ENCODE assay signal across 17 mouse cellular contexts in genomic region chr6:38838061-38838460, GRCm38 (mm10). TPM values are rescaled to one million over a fixed set of nuclear protein-coding genes. Genes with fewer than 3 reads are reported as not detected.
A peak's percentile ranks its signal among the peaks of the same experiment; 100 is the strongest.
DNase-seq lines count a peak whose midpoint lies in the region; ATAC-seq and TF ChIP-seq lines count a peak whose summit lies in the region.
"Had no signal": no experiment of that assay in that cellular context is flagged by ENCODE, and none has a peak within 500 bp of the region (broad histone marks: within the 10 kb centered on the region; RNA-seq: fewer than 3 reads in every experiment).

No protein-coding gene starts in this region.

- H3K4me1 ChIP-seq in hindbrain, embryonic 10.5 days (replicated peaks) = peaks cover 22% of the 10 kb centered on the region
- H3K4me1 ChIP-seq in hindbrain, postnatal 0 days (ENCODE audit: insufficient read depth, low read length) = peaks cover 20% of the 10 kb centered on the region
- H3K4me1 ChIP-seq in liver, embryonic 13.5 days (replicated peaks) = peaks cover 96% of the 10 kb centered on the region
- peaks cover 41% of the 10 kb centered on the region for H3K4me1 ChIP-seq in liver, postnatal 0 days (ENCODE audit: insufficient read depth)
- no peaks in the 10 kb centered on the region; the same call in 1 of the 2 replicates for H3K4me1 ChIP-seq in neural tube, embryonic 11.5 days (ENCODE audit: control insufficient read depth, insufficient read depth, low read length)
- H3K4me1 ChIP-seq in forebrain, embryonic 16.5 days (replicated peaks; ENCODE audit: control insufficient read depth, insufficient read depth, low read length) = peaks cover 12% of the 10 kb centered on the region

- WGBS in hindbrain, embryonic 10.5 days = 84% methylated on average over 4 of the region's 4 CpGs
- WGBS in hindbrain, postnatal 0 days = 69% methylated on average over 4 of the region's 4 CpGs
- WGBS in liver, embryonic 13.5 days (ENCODE audit: insufficient replicate concordance) = 81% methylated on average over 4 of the region's 4 CpGs
- 91% methylated on average over 4 of the region's 4 CpGs for WGBS in liver, postnatal 0 days (ENCODE audit: insufficient replicate concordance)
- WGBS in neural tube, embryonic 11.5 days = 78% methylated on average over 4 of the region's 4 CpGs
- WGBS in forebrain, embryonic 16.5 days = 81% methylated on average over 4 of the region's 4 CpGs

- no peaks in the 10 kb centered on the region for H3K9me3 ChIP-seq in hindbrain, embryonic 10.5 days
- H3K9me3 ChIP-seq in hindbrain, postnatal 0 days (ENCODE audit: low read length) = no peaks in the 10 kb centered on the region
- no peaks in the 10 kb centered on the region for H3K9me3 ChIP-seq in liver, embryonic 13.5 days (replicated peaks)
- H3K9me3 ChIP-seq in liver, postnatal 0 days (ENCODE audit: low read length) = no peaks in the 10 kb centered on the region
- no peaks in the 10 kb centered on the region for H3K9me3 ChIP-seq in neural tube, embryonic 11.5 days (ENCODE audit: control insufficient read depth, low read length)
- H3K9me3 ChIP-seq in forebrain, embryonic 16.5 days (ENCODE audit: control insufficient read depth, low read length) = no peaks in the 10 kb centered on the region
- H3K9me3 ChIP-seq: forebrain, embryonic 10.5 days; limb, embryonic 12.5 days; neural tube, embryonic 12.5 days had no signal

- H3K4me2 ChIP-seq in hindbrain, postnatal 0 days (ENCODE audit: low read depth, low read length) = no peak overlapping the region
- no peak overlapping the region for H3K4me2 ChIP-seq in liver, embryonic 13.5 days
- H3K4me2 ChIP-seq in liver, postnatal 0 days (ENCODE audit: low read depth, low read length) = no peak overlapping the region
- no peak overlapping the region for H3K4me2 ChIP-seq in neural tube, embryonic 11.5 days (ENCODE audit: low read depth)
- H3K4me2 ChIP-seq in forebrain, embryonic 16.5 days (ENCODE audit: low read length) = no peak overlapping the region
- H3K4me2 ChIP-seq: limb, embryonic 12.5 days; neural tube, embryonic 12.5 days had no signal

- no peak for TF ChIP-seq CTCF in hindbrain, postnatal 0 days (IDR thresholded peaks at IDR 0.05; ENCODE audit: low read depth)
- no peak for TF ChIP-seq CTCF in liver, postnatal 0 days (IDR thresholded peaks at IDR 0.05; ENCODE audit: low read depth)

- H3K9ac ChIP-seq in hindbrain, postnatal 0 days (replicated peaks; ENCODE audit: low read length) = no peak overlapping the region
- no peak overlapping the region for H3K9ac ChIP-seq in liver, embryonic 13.5 days
- no peak overlapping the region for H3K9ac ChIP-seq in liver, postnatal 0 days (replicated peaks)
- H3K9ac ChIP-seq in neural tube, embryonic 11.5 days (ENCODE audit: low read length) = no peak overlapping the region
- H3K9ac ChIP-seq in forebrain, embryonic 16.5 days (replicated peaks; ENCODE audit: low read depth, low read length) = no peak overlapping the region
- H3K9ac ChIP-seq: limb, embryonic 12.5 days; neural tube, embryonic 12.5 days had no signal

- H3K36me3 ChIP-seq in hindbrain, embryonic 10.5 days = peaks cover 32% of the 10 kb centered on the region
- H3K36me3 ChIP-seq in hindbrain, postnatal 0 days (ENCODE audit: insufficient read depth, low read length) = no peaks in the 10 kb centered on the region
- H3K36me3 ChIP-seq in liver, embryonic 13.5 days = peaks cover 58% of the 10 kb centered on the region
- peaks cover 18% of the 10 kb centered on the region for H3K36me3 ChIP-seq in liver, postnatal 0 days (replicated peaks; ENCODE audit: insufficient read depth, low read length)
- H3K36me3 ChIP-seq in neural tube, embryonic 11.5 days (ENCODE audit: control insufficient read depth, insufficient read depth, low read length) = no peaks in the 10 kb centered on the region; the same call in 1 of the 2 replicates
- no peaks in the 10 kb centered on the region for H3K36me3 ChIP-seq in forebrain, embryonic 16.5 days (ENCODE audit: control insufficient read depth, insufficient read depth)

- TF ChIP-seq EP300 in liver, postnatal 0 days (IDR thresholded peaks at IDR 0.05; ENCODE audit: low read depth) = no peak

- no peaks in the 10 kb centered on the region for H3K27me3 ChIP-seq in hindbrain, embryonic 10.5 days (ENCODE audit: insufficient read depth, poor library complexity, severe bottlenecking)
- no peaks in the 10 kb centered on the region for H3K27me3 ChIP-seq in hindbrain, postnatal 0 days (ENCODE audit: insufficient read depth, low read length)
- no peaks in the 10 kb centered on the region for H3K27me3 ChIP-seq in liver, embryonic 13.5 days
- H3K27me3 ChIP-seq in liver, postnatal 0 days (ENCODE audit: insufficient read depth, low read length) = no peaks in the 10 kb centered on the region
- no peaks in the 10 kb centered on the region for H3K27me3 ChIP-seq in neural tube, embryonic 11.5 days (ENCODE audit: control insufficient read depth, insufficient read depth, low read length)
- H3K27me3 ChIP-seq in forebrain, embryonic 16.5 days (replicated peaks; ENCODE audit: control insufficient read depth, insufficient read depth, low read length) = no peaks in the 10 kb centered on the region
- H3K27me3 ChIP-seq: limb, embryonic 12.5 days; neural tube, embryonic 12.5 days had no signal

- no peak for DNase-seq in hindbrain, embryonic 10.5 days (ENCODE audit: low spot score)
- DNase-seq in hindbrain, postnatal 0 days (ENCODE audit: low spot score) = no peak
- DNase-seq in liver, embryonic 13.5 days = no peak
- DNase-seq in liver, postnatal 0 days = no peak
- DNase-seq in neural tube, embryonic 11.5 days (ENCODE audit: low spot score) = no peak
- no peak for DNase-seq in neural tube, embryonic 10.5 days (ENCODE audit: extremely low spot score, low spot score)
- DNase-seq: cerebellum, postnatal 36 days; heart, adult 18-20 months; heart, postnatal 4 days; kidney, postnatal 36 days; lung, adult 18-20 months; thymus, postnatal 25 days had no signal

- ATAC-seq in hindbrain, postnatal 0 days = no peak
- no peak for ATAC-seq in liver, embryonic 13.5 days (ENCODE audit: low read depth)
- ATAC-seq in liver, postnatal 0 days = no peak
- ATAC-seq in neural tube, embryonic 11.5 days (ENCODE audit: insufficient read depth, low FRiP score, low TSS enrichment) = no peak
- no peak for ATAC-seq in forebrain, embryonic 16.5 days
- ATAC-seq: intestine, embryonic 16.5 days had no signal

- no peak overlapping the region for H3K4me3 ChIP-seq in hindbrain, embryonic 10.5 days
- no peak overlapping the region for H3K4me3 ChIP-seq in hindbrain, postnatal 0 days (ENCODE audit: low read length)
- no peak overlapping the region for H3K4me3 ChIP-seq in liver, embryonic 13.5 days (replicated peaks)
- no peak overlapping the region for H3K4me3 ChIP-seq in liver, postnatal 0 days (ENCODE audit: low read depth, low read length)
- no peak overlapping the region for H3K4me3 ChIP-seq in neural tube, embryonic 11.5 days (ENCODE audit: low read depth, low read length)
- H3K4me3 ChIP-seq in forebrain, embryonic 16.5 days (replicated peaks; ENCODE audit: low read length) = no peak overlapping the region
- H3K4me3 ChIP-seq: forebrain, embryonic 10.5 days; limb, embryonic 12.5 days; neural tube, embryonic 12.5 days had no signal

- H3K27ac ChIP-seq in hindbrain, embryonic 10.5 days = 0 out of 2 replicates have a peak overlapping the region, but pooled peaks have one; percentile 40
- H3K27ac ChIP-seq in hindbrain, postnatal 0 days = no peak overlapping the region
- H3K27ac ChIP-seq in liver, embryonic 13.5 days = peak overlapping the region; percentile 60
- H3K27ac ChIP-seq in liver, postnatal 0 days (ENCODE audit: low read depth) = no peak overlapping the region
- H3K27ac ChIP-seq in neural tube, embryonic 11.5 days (ENCODE audit: low read depth, low read length) = 0 out of 2 replicates have a peak overlapping the region, but pooled peaks have one; percentile 29
- no peak overlapping the region for H3K27ac ChIP-seq in forebrain, embryonic 16.5 days (ENCODE audit: low read length)
- H3K27ac ChIP-seq: forebrain, embryonic 10.5 days; limb, embryonic 12.5 days; neural tube, embryonic 12.5 days had no signal

RNA-seq across cellular contexts. Expression of gene Tbxas1, which starts 37.1 kb away (rescaled TPM):
- 1.1 and 1.9 TPM in 2 replicates for polyA plus RNA-seq in hindbrain, embryonic 10.5 days (2016; fragmentation: Nextera tagmentation; extraction: Ambion mirVana)
- total RNA-seq in hindbrain, postnatal 0 days (2014; rRNA removed) = 2.0 and 4.3 TPM in 2 replicates
- polyA plus RNA-seq in hindbrain, postnatal 0 days (2015; fragmentation: Nextera tagmentation; extraction: Ambion mirVana) = 2.1 and 2.4 TPM in 2 replicates
- 11.4 and 12.2 TPM in 2 replicates for polyA plus RNA-seq in liver, embryonic 13.5 days (2015; fragmentation: Nextera tagmentation; extraction: Ambion mirVana)
- polyA plus RNA-seq in liver, postnatal 0 days (2015; fragmentation: Nextera tagmentation; extraction: Ambion mirVana) = 10.3 and 10.6 TPM in 2 replicates
- 1.5 and 2.8 TPM in 2 replicates for polyA plus RNA-seq in neural tube, embryonic 11.5 days (2014; fragmentation: Nextera tagmentation; extraction: Ambion mirVana)
- 1.1 and 1.4 TPM in 2 replicates for polyA plus RNA-seq in forebrain, embryonic 16.5 days (2015; fragmentation: Nextera tagmentation; extraction: Ambion mirVana)

RNA-seq across cellular contexts. Expression of gene Hipk2, which starts 37.9 kb away (rescaled TPM):
- 28.5 and 29.6 TPM in 2 replicates for polyA plus RNA-seq in hindbrain, embryonic 10.5 days (2016; fragmentation: Nextera tagmentation; extraction: Ambion mirVana)
- total RNA-seq in hindbrain, postnatal 0 days (2014; rRNA removed) = 60.3 and 67.8 TPM in 2 replicates
- 24.9 and 25.3 TPM in 2 replicates for polyA plus RNA-seq in hindbrain, postnatal 0 days (2015; fragmentation: Nextera tagmentation; extraction: Ambion mirVana)
- 20.1 and 20.4 TPM in 2 replicates for polyA plus RNA-seq in liver, embryonic 13.5 days (2015; fragmentation: Nextera tagmentation; extraction: Ambion mirVana)
- polyA plus RNA-seq in liver, postnatal 0 days (2015; fragmentation: Nextera tagmentation; extraction: Ambion mirVana) = 9.6 and 9.7 TPM in 2 replicates
- polyA plus RNA-seq in neural tube, embryonic 11.5 days (2014; fragmentation: Nextera tagmentation; extraction: Ambion mirVana) = 26.7 and 30.6 TPM in 2 replicates
- 26.9 and 29.2 TPM in 2 replicates for polyA plus RNA-seq in forebrain, embryonic 16.5 days (2015; fragmentation: Nextera tagmentation; extraction: Ambion mirVana)

Comparison
In these comparisons a context has a peak if more than half of its experiments do, and no peak if none do; other contexts are left out.
1. H3K27ac ChIP-seq: peak in hindbrain, embryonic 10.5 days (single experiment), liver, embryonic 13.5 days (single experiment) and neural tube, embryonic 11.5 days (single experiment); none in hindbrain, postnatal 0 days (single experiment), liver, postnatal 0 days (single experiment) and forebrain, embryonic 16.5 days (single experiment).